ENCODE assay signal across 14 mouse cellular contexts in genomic region chr10:40524032-40524806, GRCm38 (mm10). TPM values are rescaled to one million over a fixed set of nuclear protein-coding genes. Genes with fewer than 3 reads are reported as not detected.
DNase-seq lines count a peak whose midpoint lies in the region; ATAC-seq and TF ChIP-seq lines count a peak whose summit lies in the region.
"Had no signal": no experiment of that assay in that cellular context is flagged by ENCODE, and none has a peak within 500 bp of the region (broad histone marks: within the 10 kb centered on the region; RNA-seq: fewer than 3 reads in every experiment).

No protein-coding gene starts in this region.

- no peak for DNase-seq in left cerebral cortex, adult 2 months (ENCODE audit: extremely low spot score in 1 of 2, low spot score in 2 of 2)
- DNase-seq in left cerebral cortex, postnatal 14 days (ENCODE audit: low spot score in 2 of 2): no peak
- DNase-seq in adipocyte (ENCODE audit: low spot score): peak; percentile 60
- no peak for DNase-seq in thymus, postnatal 0 days (ENCODE audit: low spot score)
- DNase-seq in kidney, postnatal 14 days: no peak

- no peak overlapping the region for H3K9ac ChIP-seq in intestine, postnatal 0 days (ENCODE audit: low read depth, low read length)
- no peak overlapping the region for H3K9ac ChIP-seq in hindbrain, embryonic 12.5 days
- H3K9ac ChIP-seq: liver, embryonic 14.5 days had no signal

- H3K4me1 ChIP-seq in intestine, postnatal 0 days (replicated peaks; ENCODE audit: control insufficient read depth, insufficient read depth, low read length): no peaks in the 10 kb centered on the region
- peaks cover 16% of the 10 kb centered on the region for H3K4me1 ChIP-seq in hindbrain, embryonic 12.5 days

- WGBS in intestine, postnatal 0 days: 70% methylated on average over 9 of the region's 9 CpGs
- 75% methylated on average over 9 of the region's 9 CpGs for WGBS in hindbrain, embryonic 12.5 days

- H3K27ac ChIP-seq in left cerebral cortex, adult 2 months: peak overlapping the region; percentile 45; the same call in 1 of the 2 replicates
- H3K27ac ChIP-seq in intestine, postnatal 0 days (ENCODE audit: low read depth, low read length): no peak overlapping the region
- H3K27ac ChIP-seq in hindbrain, embryonic 12.5 days: no peak overlapping the region
- H3K27ac ChIP-seq: liver, embryonic 14.5 days had no signal

- intact Hi-C loops in left cerebral cortex, adult 2 months (cut with DNase I): loop anchor here (2.0 to 10.0 kb wide), 3 partner anchors 149 to 223 kb away; no protein-coding TSS in a partner anchor
- intact Hi-C loops in left cerebral cortex, postnatal 14 days (cut with DNase I): loop anchor here (2.0 to 5.0 kb wide), 2 partner anchors 77 to 265 kb away; partner anchors contain the start of gene Gtf3c6

- H3K27me3 ChIP-seq in intestine, postnatal 0 days (replicated peaks; ENCODE audit: control insufficient read depth, insufficient read depth, low read length): no peaks in the 10 kb centered on the region
- no peaks in the 10 kb centered on the region for H3K27me3 ChIP-seq in hindbrain, embryonic 12.5 days
- H3K27me3 ChIP-seq: Patski had no signal

- TF ChIP-seq CTCF in left cerebral cortex, adult 2 months (IDR thresholded peaks at IDR 0.05): no peak; the same call in 1 of the 2 replicates
- peak; percentile 17; the same call in 1 of the 2 replicates for TF ChIP-seq CTCF in intestine, postnatal 0 days (IDR thresholded peaks at IDR 0.05; ENCODE audit: low read depth)

- H3K9me3 ChIP-seq in intestine, postnatal 0 days (ENCODE audit: control insufficient read depth): no peaks in the 10 kb centered on the region
- no peaks in the 10 kb centered on the region for H3K9me3 ChIP-seq in hindbrain, embryonic 12.5 days (replicated peaks)
- H3K9me3 ChIP-seq: hindbrain, embryonic 10.5 days had no signal

- ATAC-seq in intestine, postnatal 0 days: no peak
- peak; percentile 51; the same call in 1 of the 2 replicates for ATAC-seq in neutrophil, adult 5-6 weeks (ENCODE audit: extremely low read depth, insufficient number of reproducible peaks, low FRiP score, poor library complexity, severe bottlenecking)
- no peak for ATAC-seq in hindbrain, embryonic 12.5 days (ENCODE audit: low FRiP score)
- ATAC-seq: Patski had no signal

- H3K36me3 ChIP-seq in intestine, postnatal 0 days (ENCODE audit: control insufficient read depth, insufficient read depth): no peaks in the 10 kb centered on the region
- H3K36me3 ChIP-seq in hindbrain, embryonic 12.5 days: no peaks in the 10 kb centered on the region
- H3K36me3 ChIP-seq: hindbrain, embryonic 10.5 days had no signal

- no peak overlapping the region for H3K4me3 ChIP-seq in left cerebral cortex, adult 2 months
- H3K4me3 ChIP-seq in intestine, postnatal 0 days (ENCODE audit: low read depth, low read length): no peak overlapping the region
- H3K4me3 ChIP-seq in hindbrain, embryonic 12.5 days: no peak overlapping the region
- H3K4me3 ChIP-seq: hindbrain, embryonic 10.5 days had no signal

- H3K4me2 ChIP-seq in intestine, postnatal 0 days (replicated peaks; ENCODE audit: low read depth): no peak overlapping the region
- no peak overlapping the region for H3K4me2 ChIP-seq in hindbrain, embryonic 12.5 days (replicated peaks)

RNA-seq across cellular contexts. Expression of gene Slc22a16, which starts 45.9 kb away (rescaled TPM):
- total RNA-seq in left cerebral cortex, adult 2 months (2021): not detected
- not detected for total RNA-seq in left cerebral cortex, postnatal 14 days (2021)
- polyA plus RNA-seq in intestine, postnatal 0 days (2015; fragmentation: Nextera tagmentation; extraction: Ambion mirVana): not detected in 2 replicates
- not detected in 2 replicates for total RNA-seq in neutrophil, adult 5-6 weeks (2017)
- polyA plus RNA-seq in hindbrain, embryonic 12.5 days (2016; fragmentation: Nextera tagmentation; extraction: Ambion mirVana): not detected in 2 replicates
- not detected in 2 replicates for polyA plus RNA-seq in thymus, postnatal 0 days (2015; fragmentation: Nextera tagmentation; extraction: Ambion mirVana)
- polyA plus RNA-seq: hindbrain, embryonic 10.5 days; large intestine, adult 2 months; liver, embryonic 14.5 days; neural tube, embryonic 14.5 days; Patski; spleen, adult 2 months had no signal
